Mouse (Mus musculus): ENCODE results near the gene Mcts2. TPM values are rescaled to one million over a fixed set of nuclear protein-coding genes. Genes with fewer than 3 reads are reported as not detected.

Mcts2 gene
- polyA plus RNA-seq, 1 experiment from 2014 or later: 25.1 TPM

- H3K9me3 ChIP-seq (ENCODE audit: control insufficient read depth, low read length): no peaks in the 10 kb centered on the region
- peaks cover 29% of the 10 kb centered on the region for H3K4me1 ChIP-seq (ENCODE audit: control insufficient read depth, insufficient read depth, low read length)
- WGBS: 90% methylated on average over 5 of the region's 5 CpGs
- no peak overlapping the region for H3K9ac ChIP-seq (ENCODE audit: low read depth, low read length)
- H3K27me3 ChIP-seq (replicated peaks; ENCODE audit: control insufficient read depth, insufficient read depth, low read length): no peaks in the 10 kb centered on the region
- no peak overlapping the region for H3K27ac ChIP-seq (ENCODE audit: low read length)
- H3K36me3 ChIP-seq (ENCODE audit: control insufficient read depth, insufficient read depth, low read length): 0 out of 2 replicates have a peak, but pooled peaks cover 8% of the 10 kb centered on the region
- no peak for ATAC-seq
- H3K4me3 ChIP-seq (ENCODE audit: low read length): no peak overlapping the region
- no peak overlapping the region for H3K4me2 ChIP-seq (ENCODE audit: low read depth, low read length)
These were observed 22.2 kb downstream of the Mcts2 start for GRCm38 (mm10) chr2:152709066-152709465.

GRCm38 (mm10) chr2:152716241-152716772 lies 29.5 kb downstream of the Mcts2 start:
- Histone ChIP-seq H3K9ac (ENCODE audit: low read depth, low read length) (no peak overlapping the region), H3K27me3 (replicated peaks; ENCODE audit: control insufficient read depth, insufficient read depth, low read length) (no peaks in the 10 kb centered on the region), H3K4me3 (ENCODE audit: low read length) (no peak overlapping the region), H3K36me3 (ENCODE audit: control insufficient read depth, insufficient read depth, low read length) (no peaks in the 10 kb centered on the region), H3K27ac (ENCODE audit: low read length) (no peak overlapping the region), H3K4me2 (ENCODE audit: low read depth, low read length) (no peak overlapping the region), H3K4me1 (ENCODE audit: control insufficient read depth, insufficient read depth, low read length) (peaks cover 4% of the 10 kb centered on the region; the same call in 1 of the 2 replicates), H3K9me3 (ENCODE audit: control insufficient read depth, low read length) (no peaks in the 10 kb centered on the region)
- WGBS: 59% methylated on average over 6 of the region's 6 CpGs
- ATAC-seq: no peak

- Histone ChIP-seq H3K27me3 (replicated peaks; ENCODE audit: control insufficient read depth, insufficient read depth, low read length) (no peaks in the 10 kb centered on the region), H3K4me1 (ENCODE audit: control insufficient read depth, insufficient read depth, low read length) (peaks cover 4% of the 10 kb centered on the region; the same call in 1 of the 2 replicates), H3K9ac (ENCODE audit: low read depth, low read length) (no peak overlapping the region), H3K4me2 (ENCODE audit: low read depth, low read length) (no peak overlapping the region), H3K9me3 (ENCODE audit: control insufficient read depth, low read length) (no peaks in the 10 kb centered on the region), H3K4me3 (ENCODE audit: low read length) (no peak overlapping the region), H3K27ac (ENCODE audit: low read length) (no peak overlapping the region), H3K36me3 (ENCODE audit: control insufficient read depth, insufficient read depth, low read length) (no peaks in the 10 kb centered on the region)
- no peak for ATAC-seq
- WGBS: 62% methylated on average over 11 of the region's 11 CpGs
These were observed 30.8 kb downstream of the Mcts2 start for GRCm38 (mm10) chr2:152717652-152718051.

GRCm38 (mm10) chr2:152718076-152718475 lies 31.2 kb downstream of the Mcts2 start:
- 0 out of 2 replicates have a peak, but pooled peaks have one; percentile 14 for ATAC-seq
- H3K4me3 ChIP-seq (ENCODE audit: low read length): no peak overlapping the region
- no peaks in the 10 kb centered on the region for H3K9me3 ChIP-seq (ENCODE audit: control insufficient read depth, low read length)
- no peak overlapping the region for H3K27ac ChIP-seq (ENCODE audit: low read length)
- H3K4me1 ChIP-seq (ENCODE audit: control insufficient read depth, insufficient read depth, low read length): peaks cover 4% of the 10 kb centered on the region; the same call in 1 of the 2 replicates
- H3K27me3 ChIP-seq (replicated peaks; ENCODE audit: control insufficient read depth, insufficient read depth, low read length): no peaks in the 10 kb centered on the region
- H3K9ac ChIP-seq (ENCODE audit: low read depth, low read length): no peak overlapping the region
- WGBS: 33% methylated on average over 6 of the region's 6 CpGs
- no peaks in the 10 kb centered on the region for H3K36me3 ChIP-seq (ENCODE audit: control insufficient read depth, insufficient read depth, low read length)
- no peak overlapping the region for H3K4me2 ChIP-seq (ENCODE audit: low read depth, low read length)

- peak overlapping the region; percentile 72 for H3K9ac ChIP-seq (ENCODE audit: low read depth, low read length)
- H3K36me3 ChIP-seq (ENCODE audit: control insufficient read depth, insufficient read depth, low read length): no peaks in the 10 kb centered on the region
- ATAC-seq: peak; percentile 41
- no peaks in the 10 kb centered on the region for H3K9me3 ChIP-seq (ENCODE audit: control insufficient read depth, low read length)
- H3K27ac ChIP-seq (ENCODE audit: low read length): no peak overlapping the region; the same call in 1 of the 2 replicates
- H3K27me3 ChIP-seq (replicated peaks; ENCODE audit: control insufficient read depth, insufficient read depth, low read length): no peaks in the 10 kb centered on the region
- H3K4me3 ChIP-seq (ENCODE audit: low read length): peak overlapping the region; percentile 40
- H3K4me2 ChIP-seq (ENCODE audit: low read depth, low read length): peak overlapping the region; percentile 73
- peaks cover 39% of the 10 kb centered on the region for H3K4me1 ChIP-seq (ENCODE audit: control insufficient read depth, insufficient read depth, low read length)
- WGBS: 4% methylated on average over 37 of the region's 37 CpGs
These were observed 37.0 kb downstream of the Mcts2 start for GRCm38 (mm10) chr2:152723651-152724331.

GRCm38 (mm10) chr2:152724332-152724723 lies 37.5 kb downstream of the Mcts2 start:
- Histone ChIP-seq H3K9me3 (ENCODE audit: control insufficient read depth, low read length) (no peaks in the 10 kb centered on the region), H3K4me2 (ENCODE audit: low read depth, low read length) (peak overlapping the region; percentile 73), H3K4me1 (ENCODE audit: control insufficient read depth, insufficient read depth, low read length) (peaks cover 44% of the 10 kb centered on the region), H3K27me3 (replicated peaks; ENCODE audit: control insufficient read depth, insufficient read depth, low read length) (no peaks in the 10 kb centered on the region), H3K4me3 (ENCODE audit: low read length) (peak overlapping the region; percentile 40), H3K9ac (ENCODE audit: low read depth, low read length) (peak overlapping the region; percentile 72), H3K27ac (ENCODE audit: low read length) (no peak overlapping the region), H3K36me3 (ENCODE audit: control insufficient read depth, insufficient read depth, low read length) (no peaks in the 10 kb centered on the region)
- 56% methylated on average over 3 of the region's 3 CpGs for WGBS
- ATAC-seq: no peak

GRCm38 (mm10) chr2:152725178-152725750 lies 38.4 kb downstream of the Mcts2 start:
- no peak overlapping the region for H3K27ac ChIP-seq (ENCODE audit: low read length)
- H3K4me2 ChIP-seq (ENCODE audit: low read depth, low read length): no peak overlapping the region
- peaks cover 53% of the 10 kb centered on the region for H3K4me1 ChIP-seq (ENCODE audit: control insufficient read depth, insufficient read depth, low read length)
- ATAC-seq: no peak
- H3K36me3 ChIP-seq (ENCODE audit: control insufficient read depth, insufficient read depth, low read length): no peaks in the 10 kb centered on the region
- H3K9me3 ChIP-seq (ENCODE audit: control insufficient read depth, low read length): no peaks in the 10 kb centered on the region
- H3K4me3 ChIP-seq (ENCODE audit: low read length): no peak overlapping the region
- no peaks in the 10 kb centered on the region for H3K27me3 ChIP-seq (replicated peaks; ENCODE audit: control insufficient read depth, insufficient read depth, low read length)
- no peak overlapping the region for H3K9ac ChIP-seq (ENCODE audit: low read depth, low read length)
- 57% methylated on average over 15 of the region's 15 CpGs for WGBS

- Histone ChIP-seq H3K27me3 (replicated peaks; ENCODE audit: control insufficient read depth, insufficient read depth, low read length) (no peaks in the 10 kb centered on the region), H3K36me3 (ENCODE audit: control insufficient read depth, insufficient read depth, low read length) (no peaks in the 10 kb centered on the region), H3K9ac (ENCODE audit: low read depth, low read length) (no peak overlapping the region), H3K4me1 (ENCODE audit: control insufficient read depth, insufficient read depth, low read length) (peaks cover 54% of the 10 kb centered on the region), H3K27ac (ENCODE audit: low read length) (no peak overlapping the region), H3K9me3 (ENCODE audit: control insufficient read depth, low read length) (no peaks in the 10 kb centered on the region), H3K4me2 (ENCODE audit: low read depth, low read length) (no peak overlapping the region), H3K4me3 (ENCODE audit: low read length) (no peak overlapping the region)
- no peak for ATAC-seq
- WGBS: 88% methylated on average over 6 of the region's 6 CpGs
These were observed 39.4 kb downstream of the Mcts2 start for GRCm38 (mm10) chr2:152726213-152726612.

- WGBS: 35% methylated on average over 6 of the region's 6 CpGs
- Histone ChIP-seq H3K36me3 (ENCODE audit: control insufficient read depth, insufficient read depth, low read length) (no peaks in the 10 kb centered on the region), H3K4me1 (ENCODE audit: control insufficient read depth, insufficient read depth, low read length) (peaks cover 56% of the 10 kb centered on the region), H3K27me3 (replicated peaks; ENCODE audit: control insufficient read depth, insufficient read depth, low read length) (no peaks in the 10 kb centered on the region), H3K27ac (ENCODE audit: low read length) (peak overlapping the region; percentile 88), H3K4me2 (ENCODE audit: low read depth, low read length) (no peak overlapping the region), H3K9ac (ENCODE audit: low read depth, low read length) (peak overlapping the region; percentile 46; the same call in 1 of the 2 replicates), H3K4me3 (ENCODE audit: low read length) (no peak overlapping the region), H3K9me3 (ENCODE audit: control insufficient read depth, low read length) (no peaks in the 10 kb centered on the region)
- ATAC-seq: 0 out of 2 replicates have a peak, but pooled peaks have one; percentile 10
These were observed 40.0 kb downstream of the Mcts2 start for GRCm38 (mm10) chr2:152726751-152727335.
